Mouse (Mus musculus) left cerebral cortex, adult 18-20 months (tissue): ENCODE data around the gene Prr7. TPM values are rescaled to one million over a fixed set of nuclear protein-coding genes. Genes with fewer than 3 reads are reported as not detected.
A peak's percentile ranks its signal among the peaks of the same experiment; 100 is the strongest.
"Not testable (repeated sequence)": the region's sequence is repeated elsewhere in the genome, so short reads cannot be mapped to it uniquely, and the experiment has no call there.

Experiments
- DNase-seq, 2 experiments: peaks; one replicate each; pipeline ENCODE4 v3.0.0; 2021 to 2022; ENCODE audit warnings: low spot score in 2 of 2, mixed read lengths in 1 of 2
- long read RNA-seq, 2 experiments: library from polyadenylated mRNA; stranded (forward); transcript quantifications; one replicate each; pipeline ENCODE4 v2.0.0; 2021
- total RNA-seq, 2 experiments: library from RNA; stranded (reverse); gene quantifications; 2 replicates each; pipeline ENCODE4 v1.2.3; 2021

The Prr7 gene
- total RNA-seq: 10 to 100 TPM; 66.6 to 70.1 TPM
- long read RNA-seq, experiment 1, partial matches to known transcripts: 0 of 5 reads
- long read RNA-seq, experiment 1, other reads (novel, unspliced or antisense): 1 of 5 reads
- long read RNA-seq, experiment 2, partial matches to known transcripts: 1 of 5 reads
- long read RNA-seq, experiment 2, other reads (novel, unspliced or antisense): 0 of 5 reads

DNA sequence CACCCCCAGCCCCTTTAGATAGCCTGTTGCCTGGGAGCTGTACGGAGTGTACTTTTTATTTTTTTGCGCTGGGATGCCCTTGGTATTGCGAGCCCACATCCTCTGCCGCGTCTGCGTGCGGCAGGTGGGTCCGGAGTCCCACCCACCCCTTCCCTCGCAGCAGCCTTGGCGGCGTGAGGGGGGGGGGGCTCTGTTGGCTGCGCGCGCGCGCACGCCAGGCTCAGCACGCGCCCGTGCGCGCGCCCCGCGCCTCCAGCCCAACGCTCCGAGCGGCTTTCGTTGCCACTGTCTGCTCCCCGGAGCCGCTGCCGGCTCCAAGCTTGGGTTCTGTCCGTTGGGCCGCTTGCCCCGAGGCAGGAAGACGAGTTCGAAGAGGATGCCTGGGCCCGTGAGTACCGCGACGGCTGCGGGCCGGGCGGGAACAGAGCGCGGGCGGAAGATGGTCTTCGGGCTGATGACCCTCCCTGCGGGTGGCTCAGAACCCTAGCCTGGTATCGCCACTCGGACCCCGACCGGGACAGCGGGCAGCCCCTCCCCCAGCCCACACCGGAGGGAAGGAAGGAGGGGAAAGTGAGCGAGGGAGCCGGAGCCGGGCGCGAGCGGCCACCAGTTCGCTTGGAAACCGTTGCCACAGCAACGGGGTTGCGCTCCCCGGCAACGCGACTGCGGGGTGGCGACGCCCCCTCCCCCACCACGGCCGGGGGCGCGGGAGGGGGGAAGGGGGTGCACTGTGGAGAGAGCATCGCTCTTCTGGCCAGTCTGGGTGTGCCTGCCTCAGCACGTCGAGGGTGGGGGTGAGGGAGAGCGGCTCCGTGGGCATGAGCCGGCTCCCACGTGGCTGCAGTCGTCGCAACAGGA, at the start of gene Prr7:
Gene Prr7, plus strand, starts transcription at position 241 of the 858 bp plus-strand sequence.
- DNase-seq: peak; percentile 62 to 77

DNA sequence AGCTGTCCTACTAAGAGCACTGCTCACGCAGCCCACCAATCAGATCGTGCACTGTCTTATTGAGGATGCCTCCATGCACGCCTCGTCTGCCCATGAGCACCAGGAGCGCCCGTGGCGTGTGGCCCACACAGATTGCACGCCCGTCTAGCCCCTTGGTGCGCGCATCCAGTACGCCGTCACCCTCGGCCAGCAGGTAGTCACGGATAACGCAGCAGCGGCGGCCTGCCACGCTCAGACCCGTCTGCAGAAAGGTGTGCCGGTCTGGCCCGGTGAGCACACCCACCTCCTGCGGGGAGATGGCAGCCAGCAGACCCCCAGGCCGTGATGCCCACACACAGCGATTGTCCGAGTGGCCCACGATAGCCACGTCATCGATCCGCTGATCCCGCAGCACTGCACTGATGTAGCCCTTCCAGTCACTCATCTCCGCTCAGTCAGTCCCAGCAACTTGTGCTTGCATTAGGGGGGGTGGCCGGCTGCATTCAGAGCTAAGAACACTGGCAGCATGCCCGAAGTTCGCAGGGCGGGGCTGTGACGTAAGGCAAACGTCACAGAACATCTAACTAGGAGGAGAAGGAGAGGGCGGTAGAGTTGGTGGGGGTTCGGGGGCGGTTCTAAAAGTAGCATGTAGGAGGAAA, 49.2 kb upstream of the Prr7 start, which contains the start of gene Pfn3:
Gene Pfn3, minus strand, starts transcription at position 490 of the 638 bp plus-strand sequence.
- peak; percentile 83 to 84 for DNase-seq

DNA sequence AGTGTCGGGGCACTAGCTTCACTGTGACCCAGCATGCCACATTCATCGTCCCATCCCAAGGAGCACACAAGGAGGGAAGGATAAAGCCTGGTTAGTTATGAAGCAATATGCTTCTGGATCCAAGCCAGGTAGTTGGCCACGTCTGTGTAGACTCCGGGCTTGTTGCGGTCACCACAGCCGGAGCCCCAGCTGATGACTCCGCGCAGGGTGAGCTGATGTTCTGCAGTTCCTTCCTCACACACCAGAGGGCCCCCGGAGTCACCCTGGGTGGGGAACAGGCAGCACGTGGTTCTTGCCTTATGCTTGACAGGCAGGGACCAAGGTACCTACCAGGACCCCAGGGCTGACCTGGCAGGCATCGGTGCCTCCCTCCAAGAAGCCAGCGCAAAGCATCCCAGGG, 46.1 kb upstream of the Prr7 start:
- peak; percentile 87 to 96 for DNase-seq

DNA sequence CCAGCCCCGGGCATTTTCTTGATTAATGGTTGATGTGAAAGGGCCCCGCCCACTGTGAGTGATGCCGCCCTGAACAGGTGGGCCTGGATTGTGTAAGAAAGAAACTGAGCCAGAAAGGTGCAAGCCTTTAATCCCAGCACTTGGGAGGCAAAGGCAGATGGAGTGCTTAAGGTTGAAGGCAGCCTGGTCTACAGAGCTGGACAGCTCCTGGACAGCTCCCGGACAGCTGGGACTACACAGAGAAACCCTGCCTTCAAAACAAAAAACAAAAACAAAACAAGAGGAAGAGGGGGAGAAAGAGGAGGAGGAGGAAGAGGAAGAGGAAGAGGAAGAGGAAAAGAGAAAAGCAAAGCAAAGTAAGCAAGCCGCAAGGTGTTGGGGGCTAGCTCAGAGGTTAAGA, 44.9 kb upstream of the Prr7 start:
- DNase-seq: no peak

DNA sequence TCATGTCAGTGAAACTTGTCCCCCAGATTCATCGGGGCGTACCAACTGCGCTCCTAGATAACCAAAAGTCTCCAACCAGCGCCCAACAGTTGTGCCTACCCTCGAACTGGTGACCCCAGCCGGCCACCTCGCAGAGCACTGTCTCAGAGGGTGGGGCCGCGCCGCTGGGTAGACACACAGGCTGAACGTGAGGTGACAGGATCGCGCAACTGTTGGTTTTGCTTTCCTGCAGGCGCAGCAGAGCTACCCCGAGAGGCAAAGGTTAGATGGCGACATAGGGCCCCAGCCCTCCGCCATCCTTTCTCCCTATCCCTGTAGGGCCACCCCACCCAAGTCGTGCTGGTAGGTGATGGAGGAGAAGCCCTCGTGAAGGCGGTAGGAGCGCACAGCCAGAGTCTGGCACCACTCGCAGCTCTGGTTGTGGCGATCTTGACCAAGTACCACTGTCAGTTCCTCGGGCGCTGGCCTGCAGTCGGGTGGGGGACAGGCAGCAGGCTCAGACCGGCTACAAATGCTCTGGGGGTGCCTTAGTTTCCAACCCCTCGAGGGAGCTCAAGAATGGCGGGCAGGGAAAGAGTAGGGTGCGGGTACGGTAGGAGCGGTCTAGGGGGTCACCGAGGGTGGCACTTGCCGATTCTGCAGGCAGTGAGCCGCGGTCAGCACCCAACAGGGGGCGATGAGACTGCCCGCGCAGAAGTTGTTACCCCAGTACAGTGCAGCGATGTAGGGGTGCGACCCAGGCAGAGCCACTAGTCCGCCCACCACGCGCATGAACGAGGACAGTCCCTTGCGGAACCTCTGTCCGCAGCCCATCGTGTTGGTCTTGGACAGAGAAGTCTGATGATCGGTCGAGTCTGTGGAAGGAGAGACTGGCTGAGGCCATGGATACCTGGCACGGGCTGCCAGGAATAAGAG, 43.8 kb upstream of the Prr7 start:
- DNase-seq: no peak

DNA sequence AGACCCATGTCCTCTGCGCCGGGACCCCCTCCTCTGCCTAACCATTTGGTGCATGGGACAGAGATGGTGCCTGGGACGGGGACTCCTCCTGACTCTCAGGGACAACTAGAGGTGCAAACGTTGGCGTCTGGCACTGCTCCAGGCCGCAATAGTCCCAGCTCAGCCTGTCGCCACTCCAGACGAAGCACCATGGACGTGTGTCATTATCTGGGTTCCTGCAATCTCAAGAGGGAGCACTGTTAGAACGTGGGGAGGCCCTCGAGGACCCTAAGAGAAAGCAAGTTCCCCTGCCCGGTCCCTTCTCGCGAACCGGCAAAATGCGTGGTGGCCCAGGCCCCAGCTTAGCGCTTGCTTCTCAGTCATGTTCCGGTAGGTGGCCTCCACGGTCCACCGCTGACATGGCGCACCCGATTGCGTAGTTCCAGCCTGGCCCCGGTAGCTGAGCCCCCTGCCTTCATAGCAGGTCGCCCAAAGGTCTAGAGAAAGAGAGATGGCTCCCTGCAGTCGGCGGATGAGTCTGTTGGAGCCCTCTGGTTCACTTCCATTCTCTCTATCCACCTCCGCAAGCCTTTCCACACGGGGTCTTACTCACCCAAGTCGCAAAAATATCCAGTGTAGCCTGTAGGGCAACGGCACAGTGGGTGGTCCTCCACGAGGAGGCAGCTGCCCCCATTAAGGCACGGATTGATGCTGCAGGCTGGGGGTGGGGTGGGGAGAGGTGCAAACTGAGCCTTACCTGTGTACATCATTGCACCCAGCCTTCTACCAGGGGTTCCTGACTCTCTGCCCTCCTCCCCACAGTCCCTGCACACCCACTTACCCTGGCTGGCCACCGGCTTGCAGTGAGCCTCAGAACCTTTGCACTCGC, 42.9 kb upstream of the Prr7 start:
- peak; percentile 68 to 69 for DNase-seq

DNA sequence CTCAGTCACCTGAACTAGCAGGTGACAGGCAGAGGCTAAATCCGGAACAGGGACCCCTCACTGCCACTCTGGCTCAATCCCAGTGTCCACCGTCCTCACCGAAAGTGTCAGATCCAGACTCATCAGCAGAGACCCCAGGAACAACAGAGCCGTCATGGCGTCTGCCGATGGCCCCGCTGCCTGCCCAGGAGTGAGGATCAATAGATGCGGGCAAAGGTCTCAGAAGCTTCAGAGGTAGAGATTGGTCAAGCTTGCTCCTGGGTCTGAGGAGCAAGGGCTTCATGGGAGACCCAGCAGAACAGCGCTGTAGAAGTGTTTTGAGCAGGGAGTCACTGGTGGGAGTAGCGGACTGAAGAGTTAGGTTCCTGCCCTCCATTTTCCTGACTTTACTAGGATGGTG, 37.5 kb upstream of the Prr7 start, which contains the start of gene F12:
Gene F12, minus strand, starts transcription at position 181 of the 400 bp plus-strand sequence.
- DNase-seq: no peak

DNA sequence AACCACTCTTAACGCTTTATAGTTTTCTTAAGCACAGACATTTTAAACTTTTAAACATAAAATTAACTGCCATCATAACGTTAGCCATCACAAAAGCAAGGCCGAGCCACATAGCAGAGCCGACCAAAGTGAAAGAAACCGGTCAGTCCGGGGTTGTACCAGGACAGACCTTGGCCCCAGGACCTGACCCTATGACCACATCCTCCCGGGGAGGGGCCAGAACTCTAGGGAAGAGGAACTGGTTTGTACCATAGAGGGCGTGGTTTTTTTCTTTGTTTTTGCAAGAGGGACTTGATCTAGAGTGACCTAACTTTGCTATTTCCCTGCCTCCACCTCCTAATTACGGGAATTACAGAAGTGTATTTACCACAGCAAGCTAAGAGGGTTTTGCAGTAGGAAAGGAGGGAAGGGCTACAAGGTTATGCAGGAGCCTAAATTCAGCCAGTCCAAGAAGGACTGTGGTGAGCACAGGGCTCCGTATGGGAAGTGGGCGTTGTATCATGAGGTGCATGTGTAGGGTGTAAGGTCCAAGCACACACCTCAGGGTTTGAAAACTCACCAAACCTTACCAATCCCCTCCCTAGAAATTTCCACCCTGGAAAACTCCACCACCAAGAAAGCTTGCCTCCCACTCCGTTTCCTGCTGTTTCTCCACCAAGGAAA, 34.7 kb upstream of the Prr7 start:
- no peak for DNase-seq

DNA sequence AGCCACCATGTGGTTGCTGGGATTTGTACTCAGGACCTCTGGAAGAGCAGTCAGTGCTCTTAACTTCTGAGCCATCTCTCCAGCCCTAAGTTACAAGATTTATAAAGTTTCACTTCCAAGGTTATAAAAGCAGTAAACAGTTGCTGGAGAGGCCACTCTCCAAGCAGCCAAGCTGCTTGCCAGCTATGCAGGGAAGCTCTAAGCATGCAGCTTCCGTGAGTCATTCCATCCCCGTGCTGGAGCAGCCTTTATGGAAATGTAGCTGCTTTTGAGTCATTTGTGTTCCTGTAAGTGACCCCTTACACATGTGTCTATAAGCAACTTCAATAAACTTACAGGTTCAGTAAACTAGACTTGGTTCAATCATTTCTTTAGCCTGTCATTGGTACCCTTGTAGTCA, 33.5 kb upstream of the Prr7 start:
- no peak for DNase-seq

DNA sequence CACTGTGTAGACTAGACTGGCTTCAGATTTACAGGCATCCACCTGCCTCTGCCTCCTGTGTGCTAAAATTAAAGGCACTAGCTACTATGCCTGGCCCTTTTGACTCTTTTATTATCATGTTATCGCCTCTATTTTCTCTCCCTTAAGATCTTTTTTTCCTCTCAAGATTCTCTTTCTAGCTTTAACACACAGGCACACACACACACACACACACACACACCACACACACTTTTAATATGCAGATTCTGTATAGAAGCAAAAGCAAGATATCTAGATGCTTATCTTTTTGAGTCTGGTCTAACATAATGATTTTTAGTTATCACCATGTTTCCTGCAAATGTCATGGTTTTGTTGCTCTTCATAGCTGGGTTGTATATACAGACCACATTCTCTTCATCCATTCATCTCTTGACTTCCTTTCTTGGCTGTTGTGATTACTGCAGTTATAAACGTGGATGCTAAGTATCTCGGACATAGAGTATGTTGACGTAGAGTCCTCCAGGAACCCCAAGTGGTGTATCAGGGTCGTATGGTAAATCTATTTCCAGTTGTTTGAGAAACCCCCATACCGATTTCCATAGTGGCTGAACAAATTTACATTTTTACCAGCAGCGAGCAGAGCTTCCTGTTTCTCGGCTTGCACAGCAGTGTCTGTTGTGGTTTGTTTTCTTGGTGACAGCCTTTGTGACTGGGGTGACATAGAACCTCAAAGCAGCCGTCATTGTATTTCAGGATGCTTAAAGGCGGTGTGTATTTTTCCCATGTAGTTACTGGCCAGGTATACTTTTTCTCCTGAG, 32.0 kb upstream of the Prr7 start:
- DNase-seq: no peak

DNA sequence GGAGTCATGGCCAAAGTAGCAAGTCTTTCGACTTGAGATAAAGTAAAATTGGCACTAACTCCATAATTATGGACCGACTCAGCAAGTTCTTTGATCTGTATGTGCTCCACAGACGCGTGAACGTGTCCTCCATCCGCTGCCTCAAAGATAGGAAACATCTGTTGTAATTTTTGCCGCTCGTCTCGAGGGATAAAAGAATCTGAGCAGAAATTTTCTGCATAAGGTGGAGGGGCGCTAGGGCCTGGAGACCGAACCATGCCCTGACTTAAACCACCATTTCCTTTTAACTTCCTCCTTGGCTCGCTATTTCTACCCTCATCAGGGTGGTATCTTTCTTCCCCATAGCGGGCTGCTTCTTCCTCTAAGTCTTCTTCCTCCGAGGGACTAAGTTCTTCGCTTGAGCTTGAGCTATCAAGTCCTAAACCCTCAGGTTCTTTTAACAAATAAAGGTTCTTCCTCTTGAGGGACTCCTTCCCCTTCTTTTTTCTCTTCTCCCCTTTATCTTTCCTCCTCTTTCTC, 26.9 kb upstream of the Prr7 start:
- not testable (repeated sequence) for DNase-seq

DNA sequence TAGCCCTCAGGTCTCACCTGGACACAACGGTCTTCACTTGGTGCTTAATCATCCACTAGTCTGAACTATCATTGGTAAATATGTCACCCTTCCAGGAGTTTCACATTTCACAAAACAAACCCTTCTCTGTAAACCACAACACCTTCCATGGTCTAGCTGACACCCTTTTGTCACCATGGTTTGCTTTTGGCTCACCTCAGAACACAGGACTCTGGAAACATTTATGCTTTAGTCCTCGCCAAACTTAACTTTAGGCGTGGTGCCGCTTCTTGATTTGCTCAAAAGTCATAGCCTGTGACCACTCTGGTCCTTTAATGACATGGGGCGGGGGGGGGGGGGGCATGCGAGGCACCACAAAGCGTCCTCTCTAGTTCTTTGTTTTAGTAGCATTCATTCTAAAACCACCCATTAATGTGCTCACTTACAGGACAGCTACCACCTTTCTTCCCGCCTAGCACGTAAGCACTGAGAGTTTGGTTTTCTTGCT, 20.2 kb upstream of the Prr7 start:
- no peak for DNase-seq

DNA sequence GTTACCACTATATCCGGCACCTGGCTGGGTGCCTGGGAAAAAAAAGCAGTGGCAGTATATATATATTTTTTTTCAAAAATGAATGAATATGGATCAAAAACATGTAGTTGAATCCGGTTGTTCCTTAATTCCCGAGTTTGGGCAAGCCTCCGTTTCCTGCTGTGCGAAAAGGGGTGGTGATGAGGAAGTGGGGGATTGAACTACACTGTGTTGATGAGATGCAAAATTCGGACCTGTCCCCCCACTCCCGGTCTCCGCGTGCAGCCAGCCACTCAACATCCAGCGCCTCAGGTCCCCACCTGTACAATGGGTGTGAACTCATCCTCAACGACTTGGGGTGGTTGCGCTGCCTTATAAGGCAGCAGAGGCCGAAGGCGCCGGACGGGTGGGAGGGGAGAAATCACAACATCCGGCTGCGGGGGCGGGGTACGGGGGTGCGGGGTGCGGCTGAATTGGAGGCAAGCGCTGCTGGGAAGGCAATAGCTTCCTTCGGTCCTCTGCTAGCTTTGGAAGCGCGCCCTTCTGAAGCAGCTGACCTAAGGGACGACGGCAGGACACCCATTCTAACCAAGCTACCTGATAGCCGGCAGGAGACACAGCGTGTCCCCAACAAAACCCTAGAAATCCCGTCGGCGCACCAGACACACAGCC, 19.7 kb upstream of the Prr7 start:
- DNase-seq: peak in 1 of 2 experiments; percentile 28

DNA sequence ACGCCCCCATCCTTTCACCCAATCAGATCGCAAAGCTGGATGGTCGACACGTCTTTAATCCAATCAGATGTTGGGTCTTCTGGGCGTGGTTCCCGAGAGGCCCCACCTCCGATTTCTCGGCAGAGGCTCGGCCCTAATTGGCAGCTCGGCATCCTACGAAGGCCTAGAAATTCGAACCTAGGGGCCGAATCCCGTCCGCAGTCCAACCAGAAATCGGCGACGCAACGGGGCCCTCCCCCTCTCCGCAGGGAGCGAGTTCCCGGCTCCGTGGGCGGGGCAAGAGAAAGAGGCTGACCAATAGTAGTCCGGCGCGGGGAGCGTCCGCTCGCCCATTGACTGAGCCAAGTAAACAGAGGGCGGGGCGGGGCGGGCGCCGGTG, 19.1 kb upstream of the Prr7 start, which contains the start of gene Grk6:
Gene Grk6, plus strand, starts transcription at position 136 of the 379 bp plus-strand sequence.
- peak; percentile 99 to 100 for DNase-seq

DNA sequence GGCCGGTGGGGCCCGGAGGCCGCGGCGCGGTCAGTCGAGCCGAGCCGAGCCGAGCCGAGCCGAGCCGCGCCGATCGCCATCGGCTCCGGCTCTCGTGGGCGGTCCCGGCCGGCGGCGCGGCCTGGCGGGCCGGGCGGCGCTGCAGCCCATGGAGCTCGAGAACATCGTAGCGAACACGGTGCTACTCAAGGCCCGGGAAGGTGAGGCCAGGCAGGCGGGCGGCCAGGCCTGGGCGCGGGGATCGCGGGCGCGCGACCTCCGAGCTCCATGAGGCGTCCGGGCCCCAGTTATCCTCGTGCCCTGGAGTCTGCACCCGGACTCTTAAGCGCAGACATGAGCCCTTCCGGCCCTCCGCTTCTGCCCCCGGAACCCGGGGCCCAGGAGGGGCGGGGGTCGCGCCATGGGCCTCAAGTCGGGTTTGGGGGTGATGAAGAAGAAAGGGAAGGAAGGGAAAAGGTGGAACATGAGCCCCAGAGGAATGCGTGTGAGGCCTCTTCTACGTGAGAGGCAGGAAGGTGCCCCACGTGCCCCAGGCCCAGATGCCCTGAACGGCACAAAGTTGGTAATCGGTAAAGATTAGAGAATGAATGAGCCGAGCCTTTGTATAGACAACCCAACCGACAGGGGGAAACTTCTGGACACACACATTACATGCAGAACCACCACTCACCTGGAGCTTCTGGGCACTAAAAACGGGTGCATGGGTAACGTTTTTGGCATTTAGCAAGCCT, 18.5 kb upstream of the Prr7 start:
- DNase-seq: no peak

DNA sequence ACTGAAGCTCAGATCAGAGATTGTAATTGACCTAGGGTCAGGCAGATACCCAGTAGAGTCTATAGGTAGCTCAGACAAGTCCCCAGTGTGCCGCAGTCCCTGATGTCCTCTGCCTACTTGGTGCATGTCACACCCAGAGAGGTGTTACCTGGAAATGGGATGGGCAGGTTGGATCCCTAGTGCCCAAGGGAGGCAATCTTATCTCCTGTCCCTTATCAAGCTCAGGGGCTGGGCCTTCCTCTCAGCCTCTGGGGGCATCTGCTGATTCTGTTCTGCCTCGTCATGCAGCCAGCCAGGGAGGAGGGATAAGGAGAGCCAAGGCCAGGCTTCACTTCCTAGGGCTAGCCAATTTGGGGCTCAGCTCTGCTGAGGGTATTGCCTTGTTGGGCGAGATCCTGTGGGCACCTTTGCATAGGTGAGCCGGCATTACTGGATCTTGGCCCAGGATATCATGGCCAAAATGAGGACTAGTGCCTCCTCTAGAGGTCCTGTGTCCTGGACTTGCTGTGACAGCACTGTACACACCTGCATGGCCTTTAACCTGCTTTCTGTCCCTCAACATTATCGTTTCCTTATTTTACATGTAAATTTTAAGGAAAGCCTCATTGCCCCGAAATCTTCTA, 17.5 kb upstream of the Prr7 start:
- no peak for DNase-seq
